Mouse (Mus musculus) MEL (cell line): Measurements from ENCODE around the gene St6galnac3. TPM values are rescaled to one million over a fixed set of nuclear protein-coding genes. Genes with fewer than 3 reads are reported as not detected.
A peak's percentile ranks its signal among the peaks of the same experiment; 100 is the strongest.

Source experiments
- DNase-seq: peaks from one replicate; pipeline ENCODE4 v3.0.0; 2011; ENCODE audit warnings: low read depth, low spot score
- H3K27ac ChIP-seq: 2 replicates; pipeline ENCODE4 v1.5.1; 2012; ENCODE audit warnings: low read depth, mild to moderate bottlenecking, control low read depth, low read length, moderate library complexity; ENCODE audit not compliant: control insufficient read depth
- H3K27me3 ChIP-seq, 2 experiments: fragments of 150-350 bp in 1 of 2; sonication (generic) in 1 of 2; 2 replicates each; pipeline ENCODE4 v1.6.1; 2012; ENCODE audit warnings: low read length in 2 of 2, mild to moderate bottlenecking in 2 of 2, improper control_type of control experiment in 1 of 2, moderate library complexity in 1 of 2; ENCODE audit not compliant: insufficient read depth in 2 of 2, control insufficient read depth in 1 of 2
- H3K36me3 ChIP-seq, 2 experiments: 2 replicates each; pipeline ENCODE4 v1.6.1; 2012 to 2014; ENCODE audit warnings: low read length in 2 of 2, improper control_type of control experiment in 1 of 2, inconsistent platforms in 1 of 2, mild to moderate bottlenecking in 1 of 2; ENCODE audit not compliant: insufficient read depth in 2 of 2, control insufficient read depth in 1 of 2
- H3K4me1 ChIP-seq, 2 experiments: fragments of 150-350 bp in 1 of 2; sonication (generic) in 1 of 2; 2 replicates each; pipeline ENCODE4 v1.6.1; 2012; ENCODE audit warnings: low read length in 2 of 2, improper control_type of control experiment in 1 of 2, mild to moderate bottlenecking in 1 of 2; ENCODE audit not compliant: insufficient read depth in 2 of 2, control insufficient read depth in 1 of 2
- H3K4me3 ChIP-seq, 2 experiments: fragments of 150-350 bp in 1 of 2; sonication (generic) in 1 of 2; 2 replicates each; pipeline ENCODE4 v1.5.1; 2012; ENCODE audit warnings: low read depth in 2 of 2, low read length in 2 of 2, mild to moderate bottlenecking in 2 of 2, moderate library complexity in 2 of 2, control low read depth in 1 of 2, improper control_type of control experiment in 1 of 2; ENCODE audit not compliant: control insufficient read depth in 1 of 2, insufficient read depth in 1 of 2
- H3K79me2 ChIP-seq: 2 replicates; pipeline ENCODE4 v1.6.1; 2012; ENCODE audit warnings: mild to moderate bottlenecking, low read length, moderate library complexity; ENCODE audit not compliant: control insufficient read depth, poor library complexity, insufficient read depth
- H3K9ac ChIP-seq: 2 replicates; pipeline ENCODE4 v1.6.1; 2012; ENCODE audit warnings: low read depth, mild to moderate bottlenecking, control low read depth, low read length, moderate library complexity; ENCODE audit not compliant: control insufficient read depth, poor library complexity, severe bottlenecking
- H3K9me3 ChIP-seq: fragments of 150-350 bp; sonication (generic); replicated peaks from 2 replicates; pipeline ENCODE4 v1.6.1; 2012; ENCODE audit warnings: mild to moderate bottlenecking, low read length, improper control_type of control experiment, moderate library complexity; ENCODE audit not compliant: insufficient read depth
- BHLHE40 ChIP-seq: IDR thresholded peaks from 2 replicates; pipeline ENCODE4 v1.6.1; 2012; ENCODE audit warnings: low read depth, mild to moderate bottlenecking, inconsistent platforms, low read length, improper control_type of control experiment, borderline replicate concordance
- CHD1 ChIP-seq: IDR thresholded peaks from 2 replicates; pipeline ENCODE4 v1.6.1; 2012; ENCODE audit warnings: low read depth, mild to moderate bottlenecking, inconsistent platforms, low read length, improper control_type of control experiment
- CHD2 ChIP-seq: IDR thresholded peaks from 2 replicates; pipeline ENCODE4 v1.6.1; 2011; ENCODE audit warnings: low read length, improper control_type of control experiment
- E2F4 ChIP-seq: IDR thresholded peaks from 2 replicates; pipeline ENCODE4 v1.6.1; 2011; ENCODE audit warnings: low read depth, low read length, improper control_type of control experiment, borderline replicate concordance
- EP300 ChIP-seq, 2 experiments: IDR thresholded peaks; 2 replicates each; pipeline ENCODE4 v1.6.1; 2011; ENCODE audit warnings: improper control_type of control experiment in 2 of 2, low read length in 2 of 2, low read depth in 1 of 2, mild to moderate bottlenecking in 1 of 2
- ETS1 ChIP-seq: IDR thresholded peaks from 2 replicates; pipeline ENCODE4 v1.6.1; 2012; ENCODE audit warnings: low read depth, mild to moderate bottlenecking, inconsistent platforms, low read length, improper control_type of control experiment, moderate library complexity
- GATA1 ChIP-seq: IDR thresholded peaks from 2 replicates; pipeline ENCODE4 v1.6.1; 2011; ENCODE audit warnings: low read depth, low read length, improper control_type of control experiment
- JUND ChIP-seq: IDR thresholded peaks from 2 replicates; pipeline ENCODE4 v1.6.1; 2011; ENCODE audit warnings: low read depth, mild to moderate bottlenecking, improper control_type of control experiment, low read length
- KAT2A ChIP-seq: conservative IDR thresholded peaks from 2 replicates; pipeline ENCODE4 v1.6.1; 2012; ENCODE audit warnings: low read depth, low read length, improper control_type of control experiment, inconsistent platforms
- MAFK ChIP-seq: IDR thresholded peaks from 2 replicates; pipeline ENCODE4 v1.6.1; 2011; ENCODE audit warnings: low read depth, mild to moderate bottlenecking, low read length, improper control_type of control experiment, borderline replicate concordance
- MAZ ChIP-seq: IDR thresholded peaks from 2 replicates; pipeline ENCODE4 v1.6.1; 2012; ENCODE audit warnings: low read depth, mild to moderate bottlenecking, inconsistent platforms, low read length, improper control_type of control experiment
- MYC ChIP-seq: IDR thresholded peaks from 2 replicates; pipeline ENCODE4 v1.6.1; 2011; ENCODE audit warnings: low read depth, mild to moderate bottlenecking, low read length, improper control_type of control experiment, moderate library complexity
- NELFE ChIP-seq: IDR thresholded peaks from 2 replicates; pipeline ENCODE4 v1.6.1; 2011; ENCODE audit warnings: low read depth, low read length, improper control_type of control experiment
- NRF1 ChIP-seq: IDR thresholded peaks from 2 replicates; pipeline ENCODE4 v1.6.1; 2014; ENCODE audit warnings: low read depth, mild to moderate bottlenecking, inconsistent platforms, low read length, improper control_type of control experiment, moderate library complexity; ENCODE audit not compliant: poor library complexity, insufficient read depth, severe bottlenecking
- POLR2A ChIP-seq, 2 experiments: IDR thresholded peaks; 2 replicates each; pipeline ENCODE4 v1.6.1; 2011 to 2012; ENCODE audit warnings: low read length in 2 of 2, mild to moderate bottlenecking in 2 of 2, control low read depth in 1 of 2, improper control_type of control experiment in 1 of 2, low read depth in 1 of 2, moderate library complexity in 1 of 2; ENCODE audit not compliant: control insufficient read depth in 1 of 2, insufficient read depth in 1 of 2, poor library complexity in 1 of 2
- POLR2AphosphoS5 ChIP-seq: IDR thresholded peaks from 2 replicates; pipeline ENCODE4 v1.6.1; 2012; ENCODE audit warnings: low read depth, borderline replicate concordance, mild to moderate bottlenecking, inconsistent platforms, low read length, moderate library complexity, mixed read lengths
- RAD21 ChIP-seq: IDR thresholded peaks from 2 replicates; pipeline ENCODE4 v1.6.1; 2011; ENCODE audit warnings: mild to moderate bottlenecking, low read depth, low read length, improper control_type of control experiment
- RCOR1 ChIP-seq: IDR thresholded peaks from 2 replicates; pipeline ENCODE4 v1.6.1; 2012; ENCODE audit warnings: low read depth, mild to moderate bottlenecking, inconsistent platforms, low read length, improper control_type of control experiment
- SIN3A ChIP-seq: IDR thresholded peaks from 2 replicates; pipeline ENCODE4 v1.6.1; 2012; ENCODE audit warnings: low read length, improper control_type of control experiment, inconsistent platforms
- TAL1 ChIP-seq: IDR thresholded peaks from 2 replicates; pipeline ENCODE4 v1.6.1; 2012; ENCODE audit warnings: mild to moderate bottlenecking, inconsistent platforms, low read length, moderate library complexity, mixed read lengths
- TBP ChIP-seq: IDR thresholded peaks from 2 replicates; pipeline ENCODE4 v1.8.0; 2011; ENCODE audit warnings: low read depth, low read length, improper control_type of control experiment
- USF1 ChIP-seq: IDR thresholded peaks from 2 replicates; pipeline ENCODE4 v1.6.1; 2014; ENCODE audit warnings: low read depth, mild to moderate bottlenecking, inconsistent platforms, low read length, improper control_type of control experiment, moderate library complexity
- ZC3H11A ChIP-seq: IDR thresholded peaks from 2 replicates; pipeline ENCODE4 v1.6.1; 2012; ENCODE audit warnings: low read depth, mild to moderate bottlenecking, inconsistent platforms, low read length, improper control_type of control experiment
- ZKSCAN1 ChIP-seq: IDR thresholded peaks from 2 replicates; pipeline ENCODE4 v1.6.1; 2012; ENCODE audit warnings: low read depth, mild to moderate bottlenecking, inconsistent platforms, low read length, improper control_type of control experiment, moderate library complexity
- polyA plus RNA-seq, 2 experiments: library from polyadenylated mRNA; stranded (reverse) in 1 of 2; unstranded in 1 of 2; fragments of >175 nt in 1 of 2; fragments of >200 nt in 1 of 2; gene quantifications; 2 replicates each; pipeline versions ENCODE4 v1.2.1 to v1.2.4; 2012; ENCODE audit warnings: low replicate concordance in 2 of 2, low read depth in 1 of 2; ENCODE audit not compliant: insufficient read length in 2 of 2, insufficient read depth in 1 of 2, missing spikeins in 1 of 2
- total RNA-seq: library from RNA; depleted of rRNA; stranded (reverse); fragments of 300-350 nt; gene quantifications from 2 replicates; pipeline ENCODE4 v1.2.3, GENCODE M21; 2012

Gene St6galnac3
- total and polyA plus RNA-seq, 3 experiments, result 7.8 to 11.4 TPM; not detected in 1

DNA sequence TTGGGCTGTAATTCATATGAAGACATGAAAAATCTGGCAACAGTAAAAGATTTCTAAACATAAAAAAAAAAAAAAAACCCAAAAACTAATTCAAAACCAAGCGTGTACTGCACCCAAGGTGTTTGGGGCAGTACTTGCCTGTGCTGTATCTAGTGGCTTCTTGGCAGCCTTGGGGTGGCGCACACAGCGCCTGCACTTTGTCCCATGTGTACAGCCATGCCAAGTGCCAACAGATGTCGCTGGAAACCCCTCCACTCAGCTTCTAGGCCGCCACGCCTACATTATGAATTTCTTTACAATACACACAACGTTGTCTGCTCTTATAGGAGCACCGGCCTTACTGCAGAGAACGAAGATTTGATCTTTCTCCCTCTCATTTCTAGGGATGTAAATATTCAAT, 130.4 kb downstream of the St6galnac3 start:
- Histone ChIP-seq H3K79me2 (no peaks in the 10 kb centered on the region), H3K27me3 (no peaks in the 10 kb centered on the region), H3K4me3 (no peak overlapping the region), H3K9ac (no peak overlapping the region), H3K4me1 (no peaks in the 10 kb centered on the region), H3K36me3 (no peaks in the 10 kb centered on the region), H3K9me3 (no peaks in the 10 kb centered on the region), H3K27ac (no peak overlapping the region)
- TF ChIP-seq ZKSCAN1 (no peak), MYC (no peak)
- DNase-seq, result no peak

GRCm38 (mm10) chr3:153593978-153594377, 131.0 kb downstream of the St6galnac3 start:
- no peak for DNase-seq
- no peaks in the 10 kb centered on the region for H3K4me1 ChIP-seq
- no peak overlapping the region for H3K9ac ChIP-seq
- no peaks in the 10 kb centered on the region for H3K79me2 ChIP-seq
- TF ChIP-seq ZKSCAN1, result no peak
- no peak for TF ChIP-seq NELFE
- TF ChIP-seq ZC3H11A, result no peak
- no peak for TF ChIP-seq GATA1
- no peak for TF ChIP-seq JUND
- no peak for TF ChIP-seq EP300 (IDR thresholded peaks at IDR 0.05; ENCODE audit: low read depth in 1 of 2, low read length in 2 of 2)
- no peak for TF ChIP-seq TAL1
- no peak for TF ChIP-seq POLR2AphosphoS5
- no peak for TF ChIP-seq MAZ
- no peak for TF ChIP-seq KAT2A
- TF ChIP-seq TBP, result no peak
- no peak for TF ChIP-seq ETS1
- no peak for TF ChIP-seq MAFK
- no peak for TF ChIP-seq MYC
- H3K9me3 ChIP-seq, result no peaks in the 10 kb centered on the region
- H3K36me3 ChIP-seq, result no peaks in the 10 kb centered on the region
- no peak overlapping the region for H3K4me3 ChIP-seq
- H3K27ac ChIP-seq, result no peak overlapping the region
- no peaks in the 10 kb centered on the region for H3K27me3 ChIP-seq

DNA sequence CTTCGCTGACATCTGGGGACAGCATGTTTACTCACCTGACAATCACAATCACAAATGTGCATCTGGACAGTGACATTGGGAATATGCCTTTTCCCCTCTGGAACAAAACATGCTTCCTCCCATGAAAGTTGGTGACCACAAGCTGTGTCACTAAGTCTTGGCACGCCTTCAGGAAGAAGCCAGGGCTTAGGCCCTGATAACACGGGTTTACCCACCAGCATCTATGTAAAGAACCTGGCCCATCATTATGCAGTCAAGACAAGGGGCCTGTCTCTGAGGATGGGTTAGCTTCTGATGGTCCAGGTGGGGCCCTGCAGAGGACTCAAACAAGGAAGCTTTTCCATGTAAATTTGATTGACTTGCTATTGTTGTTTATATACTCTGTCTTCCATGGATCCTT, 131.9 kb downstream of the St6galnac3 start:
- H3K4me1 ChIP-seq, result no peaks in the 10 kb centered on the region
- no peaks in the 10 kb centered on the region for H3K9me3 ChIP-seq
- H3K36me3 ChIP-seq, result no peaks in the 10 kb centered on the region
- peak; percentile 37 for DNase-seq
- no peak overlapping the region for H3K4me3 ChIP-seq
- H3K27me3 ChIP-seq, result no peaks in the 10 kb centered on the region
- TF ChIP-seq GATA1 (0 out of 2 replicates have a peak, but pooled peaks have one; percentile 32), BHLHE40 (no peak), NRF1 (no peak), TBP (no peak), CHD2 (no peak), POLR2A (IDR thresholded peaks at IDR 0.05; ENCODE audit: control insufficient read depth in 1 of 2, insufficient read depth in 1 of 2, low read depth in 1 of 2, low read length in 2 of 2, poor library complexity in 1 of 2) (no peak), CHD1 (no peak), USF1 (no peak), ZC3H11A (no peak), EP300 (IDR thresholded peaks at IDR 0.05; ENCODE audit: low read depth in 1 of 2, low read length in 2 of 2) (0 out of 4 replicates have a peak, but pooled peaks of 1 of the 2 experiments have one; percentile 10), SIN3A (no peak), E2F4 (no peak), ETS1 (no peak), RCOR1 (no peak), NELFE (no peak), RAD21 (no peak), TAL1 (no peak)
- H3K79me2 ChIP-seq, result no peaks in the 10 kb centered on the region
- H3K9ac ChIP-seq, result no peak overlapping the region
- no peak overlapping the region for H3K27ac ChIP-seq
